Mouse (Mus musculus): ENCODE results near the gene Gsap. TPM values are rescaled to one million over a fixed set of nuclear protein-coding genes. Genes with fewer than 3 reads are reported as not detected.
"Not testable (repeated sequence)": the region's sequence is repeated elsewhere in the genome, so short reads cannot be mapped to it uniquely, and the experiment has no call there.

Gene Gsap
- total RNA-seq (2014; rRNA removed) (42.0 and 45.5 TPM in 2 replicates), polyA plus RNA-seq (2012; rRNA removed) (9.6 and 13.3 TPM in 2 replicates)

- Histone ChIP-seq H3K27me3 (ENCODE audit: control insufficient read depth, insufficient read depth, low read length) (no peaks in the 10 kb centered on the region), H3K4me3 (ENCODE audit: insufficient read depth, low read depth, low read length) (peak within 1 kb of the TSS; percentile 74), H3K4me1 (ENCODE audit: control insufficient read depth, insufficient read depth, low read length) (peaks cover 26% of the 10 kb centered on the region), H3K79me2 (ENCODE audit: control insufficient read depth, insufficient read depth, low read length) (peaks cover 8% of the 10 kb centered on the region; the same call in 1 of the 2 replicates), H3K27ac (replicated peaks; ENCODE audit: insufficient read depth, low read depth, low read length) (peak within 1 kb of the TSS; percentile 80), H3K9ac (ENCODE audit: low read depth, low read length) (peak within 1 kb of the TSS; percentile 86), H3K36me3 (ENCODE audit: control insufficient read depth, insufficient read depth, low read length) (no peaks in the 10 kb centered on the region)
- TF ChIP-seq CTCF (IDR thresholded peaks at IDR 0.05; ENCODE audit: low read depth, low read length) = no peak
- peak; percentile 74 for TF ChIP-seq POLR2A (IDR thresholded peaks at IDR 0.05; ENCODE audit: extremely low read depth, insufficient read depth, low read length)
- peak; percentile 97 for DNase-seq (ENCODE audit: extremely low read depth, low read depth, low spot score)
- 3% methylated on average over 43 of the region's 43 CpGs for WGBS
These were observed at the start of gene Gsap for GRCm38 (mm10) chr5:21185764-21186685. Gene Gsap, plus strand, starts transcription at chr5:21186255.

- Histone ChIP-seq H3K36me3 (ENCODE audit: control insufficient read depth, insufficient read depth, low read length) (no peaks in the 10 kb centered on the region), H3K27ac (replicated peaks; ENCODE audit: insufficient read depth, low read depth, low read length) (no peak overlapping the region), H3K27me3 (ENCODE audit: control insufficient read depth, insufficient read depth, low read length) (no peaks in the 10 kb centered on the region), H3K9ac (ENCODE audit: low read depth, low read length) (no peak overlapping the region), H3K79me2 (ENCODE audit: control insufficient read depth, insufficient read depth, low read length) (no peaks in the 10 kb centered on the region), H3K4me3 (ENCODE audit: insufficient read depth, low read depth, low read length) (no peak overlapping the region), H3K4me1 (ENCODE audit: control insufficient read depth, insufficient read depth, low read length) (no peaks in the 10 kb centered on the region; the same call in 1 of the 2 replicates)
- no peak for TF ChIP-seq CTCF (IDR thresholded peaks at IDR 0.05; ENCODE audit: low read depth, low read length)
- no peak for TF ChIP-seq POLR2A (IDR thresholded peaks at IDR 0.05; ENCODE audit: extremely low read depth, insufficient read depth, low read length)
- DNase-seq (ENCODE audit: extremely low read depth, low read depth, low spot score) = peak; percentile 23
- whole genome bisulfite sequencing = 82% methylated on average over 5 of the region's 5 CpGs
These were observed 49.5 kb upstream of the Gsap start for GRCm38 (mm10) chr5:21136575-21136974.

- Histone ChIP-seq H3K4me3 (ENCODE audit: insufficient read depth, low read depth, low read length) (no peak overlapping the region), H3K27me3 (ENCODE audit: control insufficient read depth, insufficient read depth, low read length) (no peaks in the 10 kb centered on the region), H3K4me1 (ENCODE audit: control insufficient read depth, insufficient read depth, low read length) (peaks cover 1% of the 10 kb centered on the region; the same call in 1 of the 2 replicates), H3K27ac (replicated peaks; ENCODE audit: insufficient read depth, low read depth, low read length) (no peak overlapping the region), H3K79me2 (ENCODE audit: control insufficient read depth, insufficient read depth, low read length) (no peaks in the 10 kb centered on the region), H3K9ac (ENCODE audit: low read depth, low read length) (no peak overlapping the region), H3K36me3 (ENCODE audit: control insufficient read depth, insufficient read depth, low read length) (no peaks in the 10 kb centered on the region)
- no peak for TF ChIP-seq POLR2A (IDR thresholded peaks at IDR 0.05; ENCODE audit: extremely low read depth, insufficient read depth, low read length)
- no peak for TF ChIP-seq CTCF (IDR thresholded peaks at IDR 0.05; ENCODE audit: low read depth, low read length)
- 69% methylated on average over 9 of the region's 9 CpGs for WGBS
- DNase-seq (ENCODE audit: extremely low read depth, low read depth, low spot score) = no peak
These were observed 46.5 kb upstream of the Gsap start for GRCm38 (mm10) chr5:21139505-21139904.

- not testable (repeated sequence) for H3K4me1 ChIP-seq (ENCODE audit: control insufficient read depth, insufficient read depth, low read length); H3K4me3 ChIP-seq (ENCODE audit: insufficient read depth, low read depth, low read length); H3K27ac ChIP-seq (replicated peaks; ENCODE audit: insufficient read depth, low read depth, low read length); H3K36me3 ChIP-seq (ENCODE audit: control insufficient read depth, insufficient read depth, low read length); H3K9ac ChIP-seq (ENCODE audit: low read depth, low read length); H3K27me3 ChIP-seq (ENCODE audit: control insufficient read depth, insufficient read depth, low read length); H3K79me2 ChIP-seq (ENCODE audit: control insufficient read depth, insufficient read depth, low read length)
- peak; percentile 16 for DNase-seq (ENCODE audit: extremely low read depth, low read depth, low spot score)
- WGBS = 64% methylated on average over 7 of the region's 7 CpGs
- TF ChIP-seq CTCF (IDR thresholded peaks at IDR 0.05; ENCODE audit: low read depth, low read length) = peak; percentile 44
These were observed 44.9 kb upstream of the Gsap start for GRCm38 (mm10) chr5:21141133-21141551.

- no peak for TF ChIP-seq CTCF (IDR thresholded peaks at IDR 0.05; ENCODE audit: low read depth, low read length)
- TF ChIP-seq POLR2A (IDR thresholded peaks at IDR 0.05; ENCODE audit: extremely low read depth, insufficient read depth, low read length) = no peak
- DNase-seq (ENCODE audit: extremely low read depth, low read depth, low spot score) = no peak
- H3K27ac ChIP-seq (replicated peaks; ENCODE audit: insufficient read depth, low read depth, low read length) = no peak overlapping the region
- 49% methylated on average over 5 of the region's 5 CpGs for WGBS
- H3K9ac ChIP-seq (ENCODE audit: low read depth, low read length) = no peak overlapping the region
- H3K4me1 ChIP-seq (ENCODE audit: control insufficient read depth, insufficient read depth, low read length) = peaks cover 1% of the 10 kb centered on the region; the same call in 1 of the 2 replicates
- H3K79me2 ChIP-seq (ENCODE audit: control insufficient read depth, insufficient read depth, low read length) = no peaks in the 10 kb centered on the region
- H3K4me3 ChIP-seq (ENCODE audit: insufficient read depth, low read depth, low read length) = no peak overlapping the region
- H3K36me3 ChIP-seq (ENCODE audit: control insufficient read depth, insufficient read depth, low read length) = no peaks in the 10 kb centered on the region
- no peaks in the 10 kb centered on the region for H3K27me3 ChIP-seq (ENCODE audit: control insufficient read depth, insufficient read depth, low read length)
These were observed 44.4 kb upstream of the Gsap start for GRCm38 (mm10) chr5:21141626-21142025.

- Histone ChIP-seq H3K9ac (ENCODE audit: low read depth, low read length) (no peak overlapping the region), H3K27me3 (ENCODE audit: control insufficient read depth, insufficient read depth, low read length) (no peaks in the 10 kb centered on the region), H3K27ac (replicated peaks; ENCODE audit: insufficient read depth, low read depth, low read length) (no peak overlapping the region), H3K79me2 (ENCODE audit: control insufficient read depth, insufficient read depth, low read length) (no peaks in the 10 kb centered on the region), H3K4me3 (ENCODE audit: insufficient read depth, low read depth, low read length) (no peak overlapping the region), H3K4me1 (ENCODE audit: control insufficient read depth, insufficient read depth, low read length) (peaks cover 1% of the 10 kb centered on the region; the same call in 1 of the 2 replicates), H3K36me3 (ENCODE audit: control insufficient read depth, insufficient read depth, low read length) (no peaks in the 10 kb centered on the region)
- TF ChIP-seq POLR2A (IDR thresholded peaks at IDR 0.05; ENCODE audit: extremely low read depth, insufficient read depth, low read length) = no peak
- TF ChIP-seq CTCF (IDR thresholded peaks at IDR 0.05; ENCODE audit: low read depth, low read length) = no peak
- WGBS = 93% methylated on average over 7 of the region's 7 CpGs
- DNase-seq (ENCODE audit: extremely low read depth, low read depth, low spot score) = no peak
These were observed 43.0 kb upstream of the Gsap start for GRCm38 (mm10) chr5:21143032-21143431.

Data from liver, adult 2 months (tissue).